Mouse (Mus musculus): Measurements from ENCODE around the gene Sema4b. TPM values are rescaled to one million over a fixed set of nuclear protein-coding genes. Genes with fewer than 3 reads are reported as not detected.

Gene Sema4b
- polyA plus RNA-seq, 1 experiment from 2014 or later, result 12.4 TPM

Other genes with a start within 250 kb of the Sema4b start
- 9.4 and 13.6 TPM in 2 replicates for gene Zfp710, start 162.0 kb upstream of the Sema4b start, polyA plus RNA-seq (2015; fragmentation: Nextera tagmentation; extraction: Ambion mirVana)
- gene Idh2, start 71.4 kb upstream of the Sema4b start, polyA plus RNA-seq (2015; fragmentation: Nextera tagmentation; extraction: Ambion mirVana), result 2,234 and 2,284 TPM in 2 replicates
- 48.7 and 65.4 TPM in 2 replicates for gene Cib1, start 46.0 kb downstream of the Sema4b start, polyA plus RNA-seq (2015; fragmentation: Nextera tagmentation; extraction: Ambion mirVana)
- 2.7 and 3.8 TPM in 2 replicates for gene Gdpgp1, start 46.0 kb downstream of the Sema4b start, polyA plus RNA-seq (2015; fragmentation: Nextera tagmentation; extraction: Ambion mirVana)
- 0.63 and 1.2 TPM in 2 replicates for gene Ttll13, start 59.5 kb downstream of the Sema4b start, polyA plus RNA-seq (2015; fragmentation: Nextera tagmentation; extraction: Ambion mirVana)
- 36.3 and 39.5 TPM in 2 replicates for gene Ngrn, start 74.4 kb downstream of the Sema4b start, polyA plus RNA-seq (2015; fragmentation: Nextera tagmentation; extraction: Ambion mirVana)
- gene Vps33b, start 82.8 kb downstream of the Sema4b start, polyA plus RNA-seq (2015; fragmentation: Nextera tagmentation; extraction: Ambion mirVana), result 8.1 and 12.1 TPM in 2 replicates
- gene Prc1, start 107.6 kb downstream of the Sema4b start, polyA plus RNA-seq (2015; fragmentation: Nextera tagmentation; extraction: Ambion mirVana), result 125 and 145 TPM in 2 replicates
- 7.9 and 9.0 TPM in 2 replicates for gene Rccd1, start 137.6 kb downstream of the Sema4b start, polyA plus RNA-seq (2015; fragmentation: Nextera tagmentation; extraction: Ambion mirVana)
- 16.6 and 21.5 TPM in 2 replicates for gene Unc45a, start 154.2 kb downstream of the Sema4b start, polyA plus RNA-seq (2015; fragmentation: Nextera tagmentation; extraction: Ambion mirVana)
- gene Hddc3, start 156.3 kb downstream of the Sema4b start, polyA plus RNA-seq (2015; fragmentation: Nextera tagmentation; extraction: Ambion mirVana), result 16.1 and 17.4 TPM in 2 replicates
- gene Man2a2, start 184.5 kb downstream of the Sema4b start, polyA plus RNA-seq (2015; fragmentation: Nextera tagmentation; extraction: Ambion mirVana), result 15.1 and 21.1 TPM in 2 replicates
- gene Fes, start 201.1 kb downstream of the Sema4b start, polyA plus RNA-seq (2015; fragmentation: Nextera tagmentation; extraction: Ambion mirVana), result 10.9 and 14.4 TPM in 2 replicates
- gene Furin, start 218.6 kb downstream of the Sema4b start, polyA plus RNA-seq (2015; fragmentation: Nextera tagmentation; extraction: Ambion mirVana), result 16.0 and 18.2 TPM in 2 replicates